Mouse (Mus musculus) cerebellum, adult 11-12 months (tissue): Measurements from ENCODE around the gene Frmd4a.

Experiments used
- DNase-seq: peaks from one replicate; pipeline ENCODE4 v3.0.0; 2022

Frmd4a gene

GRCm38 (mm10) chr2:4340378-4340777, 322.9 kb downstream of the Frmd4a start:
- no peak for DNase-seq

- no peak for DNase-seq
These were observed 323.6 kb downstream of the Frmd4a start for GRCm38 (mm10) chr2:4341141-4341540.

DNA sequence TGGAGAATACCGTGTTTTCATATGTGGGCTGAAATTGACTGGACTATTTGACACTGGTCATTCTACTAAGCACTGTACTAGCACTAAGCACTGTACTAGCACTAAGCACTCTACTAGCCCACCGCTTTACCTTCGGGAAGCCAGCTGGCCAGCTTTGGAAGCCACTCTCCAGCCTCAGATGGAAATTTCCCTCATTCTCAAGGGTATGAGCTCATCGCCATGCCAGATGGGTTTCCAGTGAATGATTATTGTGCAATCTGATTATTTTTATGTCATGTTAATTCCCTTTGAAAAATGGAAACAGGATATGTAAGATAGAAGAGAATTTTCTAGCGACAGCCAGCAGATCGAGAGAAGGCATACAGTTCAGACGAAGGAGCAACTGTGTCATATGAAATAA, 324.5 kb downstream of the Frmd4a start:
- no peak for DNase-seq

- DNase-seq, result no peak
These were observed 326.9 kb downstream of the Frmd4a start for GRCm38 (mm10) chr2:4344411-4344810.

DNA sequence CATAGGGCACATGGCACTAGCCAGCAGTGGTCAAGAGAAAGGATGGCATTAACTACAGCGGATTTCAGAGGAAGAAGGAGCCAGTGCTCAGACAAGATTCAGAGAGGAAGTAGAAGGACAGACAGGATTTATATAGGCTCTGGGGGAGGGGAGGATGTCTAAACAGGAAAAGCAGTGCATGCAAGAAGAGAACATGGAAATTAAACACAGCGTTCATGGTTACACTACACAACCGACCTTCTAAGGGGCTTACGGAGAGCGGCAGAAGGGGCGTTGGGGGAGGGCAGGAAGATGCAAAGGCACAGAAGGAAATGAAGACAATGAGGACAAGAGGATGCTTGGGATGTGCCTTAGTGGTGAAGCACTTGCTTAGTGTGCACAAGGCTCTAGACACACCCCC, 328.7 kb downstream of the Frmd4a start:
- no peak for DNase-seq

GRCm38 (mm10) chr2:4346953-4347352, 329.4 kb downstream of the Frmd4a start:
- no peak for DNase-seq

GRCm38 (mm10) chr2:4347782-4348181, 330.3 kb downstream of the Frmd4a start:
- no peak for DNase-seq

DNA sequence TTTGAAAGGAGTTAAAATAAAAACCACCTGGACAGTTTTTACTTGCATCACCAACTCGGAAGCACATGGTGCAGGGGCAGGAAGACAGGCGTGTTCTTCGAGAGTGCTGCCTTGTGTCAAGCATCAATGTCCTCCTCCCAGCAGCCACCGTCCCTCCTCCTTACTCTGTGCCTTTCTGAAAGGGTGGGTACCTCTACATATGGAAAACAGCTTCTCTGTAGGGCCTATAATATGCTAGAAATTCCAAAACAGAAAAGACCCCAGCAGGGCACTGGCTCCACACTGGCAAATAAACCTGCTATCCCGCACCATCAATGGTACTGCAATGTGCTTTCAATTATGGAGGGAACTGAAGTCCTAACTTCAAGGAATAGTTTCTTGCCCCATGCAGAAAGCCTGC, 331.0 kb downstream of the Frmd4a start:
- no peak for DNase-seq

DNA sequence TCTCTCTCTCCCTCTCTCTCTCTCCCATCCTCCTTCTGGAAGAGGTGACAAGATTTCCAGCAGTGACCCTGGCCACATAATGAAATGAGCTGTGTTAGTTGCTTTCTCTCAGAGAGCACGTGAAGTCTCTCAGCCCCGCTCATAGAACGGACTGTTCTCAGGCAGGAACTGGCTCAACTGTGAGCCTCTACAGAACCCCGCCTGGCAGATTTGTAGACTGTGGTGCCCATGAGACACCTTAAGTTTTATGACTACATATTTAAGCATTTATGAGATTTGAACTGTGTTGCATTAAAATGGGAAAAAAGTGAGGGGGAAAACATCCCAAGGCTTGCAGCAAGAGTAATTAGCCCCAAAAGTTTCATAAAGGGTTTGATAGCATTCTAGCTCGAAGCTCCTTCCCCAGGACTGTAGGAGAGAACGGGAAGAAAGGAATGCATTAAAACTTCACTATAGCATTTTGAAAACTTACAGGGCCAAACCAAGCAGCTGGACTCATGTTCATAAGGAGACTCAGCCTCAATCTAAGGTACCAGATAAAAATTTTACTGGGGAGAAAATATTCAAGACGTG, 339.4 kb downstream of the Frmd4a start:
- no peak for DNase-seq

GRCm38 (mm10) chr2:4361981-4362834, 344.7 kb downstream of the Frmd4a start:
- no peak for DNase-seq

- no peak for DNase-seq
These were observed 347.4 kb downstream of the Frmd4a start for GRCm38 (mm10) chr2:4364908-4365307.

- no peak for DNase-seq
These were observed 351.0 kb downstream of the Frmd4a start for GRCm38 (mm10) chr2:4368544-4368943.

DNA sequence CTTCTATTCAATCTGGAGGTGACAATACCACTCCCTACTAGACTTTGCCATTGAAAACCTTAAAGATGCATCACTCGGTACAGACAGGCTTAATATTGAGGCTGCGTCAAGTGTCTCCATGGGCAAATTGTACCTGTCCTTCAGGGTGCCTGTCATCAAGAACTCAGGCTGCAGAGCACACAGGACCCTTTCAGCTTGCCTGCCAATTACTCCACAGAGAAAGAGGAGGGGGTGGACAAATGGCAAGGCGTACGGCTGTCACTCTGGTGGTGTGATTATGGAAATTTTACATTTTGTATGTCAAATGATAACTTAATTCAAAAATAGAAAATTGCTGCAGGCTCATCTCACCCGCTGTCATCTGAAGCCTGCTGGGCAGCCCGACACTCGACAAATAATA, 353.0 kb downstream of the Frmd4a start:
- DNase-seq, result no peak

GRCm38 (mm10) chr2:4371341-4371740, 353.8 kb downstream of the Frmd4a start:
- DNase-seq, result no peak

- no peak for DNase-seq
These were observed 361.3 kb downstream of the Frmd4a start for GRCm38 (mm10) chr2:4378844-4379243.

- no peak for DNase-seq
These were observed 362.9 kb downstream of the Frmd4a start for GRCm38 (mm10) chr2:4380435-4380834.

- no peak for DNase-seq
These were observed 363.4 kb downstream of the Frmd4a start for GRCm38 (mm10) chr2:4380926-4381325.

DNA sequence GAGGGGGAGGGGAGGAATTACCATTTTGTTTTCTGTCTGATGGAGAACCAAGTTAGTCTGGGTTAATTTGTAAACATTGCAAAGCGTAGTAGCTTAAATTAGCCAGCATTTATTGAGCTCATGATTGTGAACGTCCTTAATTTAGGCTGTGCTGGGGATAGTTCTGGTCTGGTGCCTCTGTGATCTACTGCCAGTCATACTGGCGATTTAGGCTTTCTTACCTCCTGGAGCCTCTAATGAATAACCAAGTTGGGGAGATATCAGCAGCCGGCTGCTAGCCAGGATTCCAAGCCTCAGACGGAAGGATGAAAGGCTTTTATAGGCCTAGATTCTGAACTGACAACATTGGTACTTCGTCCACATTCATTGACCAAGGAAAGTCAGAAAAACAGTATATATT, 369.0 kb downstream of the Frmd4a start:
- DNase-seq, result no peak

DNA sequence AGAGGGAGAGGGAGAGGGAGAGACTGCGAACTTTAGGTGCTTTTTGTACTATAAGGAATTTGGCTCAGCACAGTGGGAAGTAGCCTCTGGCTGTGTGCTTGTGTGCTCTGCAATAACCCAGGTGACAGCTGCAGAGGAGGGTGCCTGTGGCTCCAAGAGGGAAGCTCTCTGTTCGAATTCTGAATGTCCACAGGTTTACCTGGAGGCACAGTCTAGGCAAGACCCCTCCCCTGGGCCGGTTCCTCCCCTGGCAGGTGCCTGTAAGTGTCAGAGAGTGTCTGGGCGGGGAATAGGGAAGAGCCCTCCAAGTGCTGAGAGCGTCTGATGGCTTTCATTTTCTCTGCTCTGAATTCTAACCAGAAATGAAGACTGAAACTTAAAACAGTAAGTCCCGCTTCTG, 371.8 kb downstream of the Frmd4a start:
- no peak for DNase-seq

GRCm38 (mm10) chr2:4391091-4391490, 373.6 kb downstream of the Frmd4a start:
- no peak for DNase-seq

GRCm38 (mm10) chr2:4391678-4392085, 374.2 kb downstream of the Frmd4a start:
- no peak for DNase-seq

DNA sequence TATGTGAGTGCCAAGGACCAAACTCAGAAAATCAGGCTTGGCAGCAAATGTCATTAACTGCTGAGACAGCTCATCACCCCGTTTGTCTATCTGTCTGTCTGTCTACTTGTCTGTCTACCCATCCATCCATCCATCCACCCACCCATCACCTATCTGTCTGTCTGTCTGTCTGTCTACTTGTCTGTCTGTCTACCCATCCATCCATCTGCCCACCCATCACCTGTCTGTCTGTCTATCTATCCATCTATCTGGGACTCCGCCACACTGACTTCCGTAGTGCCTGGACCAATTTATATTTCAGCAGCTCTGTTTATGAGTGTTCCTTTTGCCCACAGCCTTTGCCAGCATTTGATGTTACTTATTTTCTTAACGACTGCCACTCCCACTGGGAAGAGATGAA, 375.5 kb downstream of the Frmd4a start:
- no peak for DNase-seq

GRCm38 (mm10) chr2:4394641-4395040, 377.1 kb downstream of the Frmd4a start:
- DNase-seq, result no peak

DNA sequence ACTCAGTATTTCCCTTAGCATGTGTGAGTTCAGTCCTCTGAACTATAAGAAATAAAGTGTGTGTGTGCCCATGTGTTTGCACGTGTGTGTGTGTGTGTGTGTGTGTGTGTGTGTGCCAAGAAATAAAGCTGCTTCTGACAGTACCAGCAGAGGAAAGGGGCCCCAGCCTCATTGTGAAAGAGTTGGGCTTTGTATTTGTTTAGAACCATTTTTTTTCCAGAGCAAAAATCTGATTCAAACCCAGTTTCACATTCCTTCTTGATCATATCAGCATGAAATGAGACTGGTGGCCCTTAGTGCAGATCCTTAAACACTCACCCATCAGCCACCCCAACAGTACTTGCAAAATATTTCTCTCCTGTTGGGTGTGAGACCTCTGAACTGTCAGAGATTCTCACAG, 382.2 kb downstream of the Frmd4a start:
- no peak for DNase-seq
